Comparison of ENCODE assay signal across 10 mouse cellular contexts in genomic region chr15:65637520-65638184, GRCm38 (mm10).
A peak's percentile ranks its signal among the peaks of the same experiment; 100 is the strongest.
DNase-seq lines count a peak whose midpoint lies in the region; ATAC-seq lines count a peak whose summit lies in the region.
"Had no signal": no experiment of that assay in that cellular context is flagged by ENCODE, and none has a peak within 500 bp of the region (broad histone marks: within the 10 kb centered on the region; RNA-seq: fewer than 3 reads in every experiment).

No protein-coding gene starts in this region.

- no peak overlapping the region for H3K4me2 ChIP-seq in forebrain, embryonic 13.5 days
- H3K4me2 ChIP-seq in neural tube, embryonic 11.5 days (ENCODE audit: low read depth): no peak overlapping the region
- H3K4me2 ChIP-seq: embryonic facial prominence, embryonic 13.5 days had no signal

- peaks cover 7% of the 10 kb centered on the region; the same call in 1 of the 2 replicates for H3K4me1 ChIP-seq in forebrain, embryonic 13.5 days
- no peaks in the 10 kb centered on the region for H3K4me1 ChIP-seq in neural tube, embryonic 11.5 days (ENCODE audit: control insufficient read depth, insufficient read depth, low read length)
- H3K4me1 ChIP-seq: embryonic facial prominence, embryonic 13.5 days had no signal

- no peaks in the 10 kb centered on the region for H3K36me3 ChIP-seq in forebrain, embryonic 13.5 days (ENCODE audit: poor library complexity, severe bottlenecking)
- H3K36me3 ChIP-seq in neural tube, embryonic 11.5 days (ENCODE audit: control insufficient read depth, insufficient read depth, low read length): no peaks in the 10 kb centered on the region
- H3K36me3 ChIP-seq: embryonic facial prominence, embryonic 13.5 days had no signal

- H3K9me3 ChIP-seq in forebrain, embryonic 13.5 days (replicated peaks): no peaks in the 10 kb centered on the region
- H3K9me3 ChIP-seq in neural tube, embryonic 11.5 days (ENCODE audit: control insufficient read depth, low read length): no peaks in the 10 kb centered on the region
- H3K9me3 ChIP-seq: embryonic facial prominence, embryonic 13.5 days had no signal

- H3K4me3 ChIP-seq in forebrain, embryonic 13.5 days: no peak overlapping the region
- H3K4me3 ChIP-seq in neural tube, embryonic 11.5 days (ENCODE audit: low read depth, low read length): no peak overlapping the region
- H3K4me3 ChIP-seq: embryonic facial prominence, embryonic 13.5 days; myocyte had no signal

- H3K9ac ChIP-seq in forebrain, embryonic 13.5 days: no peak overlapping the region
- no peak overlapping the region for H3K9ac ChIP-seq in neural tube, embryonic 11.5 days (ENCODE audit: low read length)
- H3K9ac ChIP-seq: embryonic facial prominence, embryonic 13.5 days had no signal

- WGBS in forebrain, embryonic 13.5 days: 51% methylated on average over 6 of the region's 6 CpGs
- WGBS in neural tube, embryonic 11.5 days: 46% methylated on average over 6 of the region's 6 CpGs

- intact Hi-C loops in left cerebral cortex, postnatal 10 days (cut with DNase I): loop anchor here (2.0 to 10.0 kb wide), 4 partner anchors 443 to 933 kb away; no protein-coding TSS in a partner anchor

- ATAC-seq in forebrain, embryonic 13.5 days: peak; percentile 88
- ATAC-seq in inflammation-experienced regulatory T-cells, adult 6 months: peak; percentile 78
- ATAC-seq in neural tube, embryonic 11.5 days (ENCODE audit: insufficient read depth, low FRiP score, low TSS enrichment): peak; percentile 78
- ATAC-seq in erythroid progenitor cell, adult 5-6 weeks (replicated peaks; ENCODE audit: low FRiP score, poor library complexity, severe bottlenecking): no peak

- no peak overlapping the region for H3K27ac ChIP-seq in forebrain, embryonic 13.5 days
- no peak overlapping the region for H3K27ac ChIP-seq in neural tube, embryonic 11.5 days (ENCODE audit: low read depth, low read length)
- H3K27ac ChIP-seq: embryonic facial prominence, embryonic 13.5 days had no signal

- no peaks in the 10 kb centered on the region for H3K27me3 ChIP-seq in forebrain, embryonic 13.5 days
- H3K27me3 ChIP-seq in neural tube, embryonic 11.5 days (ENCODE audit: control insufficient read depth, insufficient read depth, low read length): no peaks in the 10 kb centered on the region
- H3K27me3 ChIP-seq: embryonic facial prominence, embryonic 13.5 days had no signal

- DNase-seq in ovary, postnatal 36 days (ENCODE audit: low spot score): peak; percentile 8
- no peak for DNase-seq in ovary, adult 18-20 months (ENCODE audit: low spot score)
- peak; percentile 54 for DNase-seq in brain, embryonic 18.5 days (ENCODE audit: low read depth, low spot score)
- DNase-seq in left cerebral cortex, postnatal 10 days (ENCODE audit: extremely low spot score in 1 of 2, low spot score in 2 of 2): peak; percentile 55 to 68
- DNase-seq in neural tube, embryonic 11.5 days (ENCODE audit: low spot score): peak; percentile 71
